Mouse (Mus musculus) liver, postnatal 0 days (tissue): Measurements from ENCODE around the gene Csf3r. TPM values are rescaled to one million over a fixed set of nuclear protein-coding genes. Genes with fewer than 3 reads are reported as not detected.
A peak's percentile ranks its signal among the peaks of the same experiment; 100 is the strongest.

Source experiments
- ATAC-seq: fragments of 200-750 bp; cut with Nextera tagmentation; 2 replicates; pipeline ENCODE4 v1.8.0; 2017; ENCODE audit warnings: mild to moderate bottlenecking, moderate library complexity
- DNase-seq: peaks from one replicate; pipeline ENCODE4 v3.0.0-alpha.2; 2016
- H3K27ac ChIP-seq: fragments of 300-500 bp; sonication (generic); 2 replicates; pipeline ENCODE4 v1.5.1; 2014; ENCODE audit warnings: antibody characterized with exemption, moderate library complexity, mild to moderate bottlenecking, low read depth
- H3K27me3 ChIP-seq: fragments of 300-500 bp; sonication (generic); 2 replicates; pipeline ENCODE4 v1.6.1; 2014; ENCODE audit warnings: low read length, control low read depth, mixed read lengths; ENCODE audit not compliant: insufficient read depth
- H3K36me3 ChIP-seq: fragments of 300-500 bp; sonication (generic); replicated peaks from 2 replicates; pipeline ENCODE4 v1.6.1; 2014; ENCODE audit warnings: mild to moderate bottlenecking, control low read depth, low read length, moderate library complexity, mixed read lengths; ENCODE audit not compliant: insufficient read depth
- H3K4me1 ChIP-seq: fragments of 300-500 bp; sonication (generic); 2 replicates; pipeline ENCODE4 v1.6.1; 2014; ENCODE audit warnings: antibody characterized with exemption, mild to moderate bottlenecking, control low read depth; ENCODE audit not compliant: insufficient read depth
- H3K4me2 ChIP-seq: fragments of 300-500 bp; sonication (generic); 2 replicates; pipeline ENCODE4 v1.6.1; 2014; ENCODE audit warnings: low read depth, mild to moderate bottlenecking, low read length, moderate library complexity, mixed read lengths
- H3K4me3 ChIP-seq: fragments of 300-500 bp; sonication (generic); 2 replicates; pipeline ENCODE4 v1.5.1; 2014; ENCODE audit warnings: low read depth, low read length
- H3K9ac ChIP-seq: fragments of 300-500 bp; sonication (generic); replicated peaks from 2 replicates; pipeline ENCODE4 v1.6.1; 2014; ENCODE audit warnings: mild to moderate bottlenecking, moderate library complexity
- H3K9me3 ChIP-seq: fragments of 300-500 bp; sonication (generic); 2 replicates; pipeline ENCODE4 v1.6.1; 2016; ENCODE audit warnings: mild to moderate bottlenecking, control low read depth, low read length, mixed read lengths
- CTCF ChIP-seq: sonication (generic); IDR thresholded peaks from 2 replicates; pipeline ENCODE4 v1.5.1; 2016; ENCODE audit warnings: antibody characterized with exemption, low read depth
- EP300 ChIP-seq: IDR thresholded peaks from 2 replicates; pipeline ENCODE4 v1.6.1; 2016; ENCODE audit warnings: antibody characterized with exemption, low read depth, mild to moderate bottlenecking
- WGBS: fragments of 180-500 bp; shearing (Covaris S2); extraction: QIAGEN DNeasy Blood & Tissue Kit; methylation state at CpG from one replicate; pipeline ENCODE4 v1.1.7; 2014; ENCODE audit not compliant: insufficient replicate concordance; 5-methylcytosine and 5-hydroxymethylcytosine counted together
- polyA plus RNA-seq: library from polyadenylated mRNA; unstranded; fragments of >200 nt; fragmentation: Nextera tagmentation; extraction: Ambion mirVana; gene quantifications from 2 replicates; pipeline ENCODE4 v1.2.1, GENCODE M21; 2015

The Csf3r gene
- polyA plus RNA-seq, 1 experiment from 2014 or later: 2.8 TPM

DNA sequence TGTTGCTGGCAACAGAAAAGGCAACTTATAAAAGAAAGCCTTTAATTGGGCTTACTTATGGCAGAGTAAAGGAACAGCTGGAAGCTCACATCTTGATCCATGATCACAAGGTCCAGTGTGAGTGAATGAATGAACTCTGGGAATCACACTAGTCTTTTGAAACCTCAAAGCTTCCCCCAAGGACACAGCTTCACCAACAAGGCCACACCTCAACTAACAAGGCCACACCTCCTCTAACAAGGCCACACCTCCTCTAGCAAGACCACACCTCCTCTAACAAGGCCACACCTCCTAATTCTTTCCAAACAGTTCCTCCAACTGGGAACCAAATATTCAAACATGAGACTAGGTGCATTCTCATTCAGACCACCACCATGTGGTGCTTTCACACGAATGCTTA lies 57.3 kb downstream of the Csf3r start:
- no peaks in the 10 kb centered on the region for H3K36me3 ChIP-seq
- H3K4me2 ChIP-seq: no peak overlapping the region
- H3K27me3 ChIP-seq: no peaks in the 10 kb centered on the region
- H3K4me3 ChIP-seq: no peak overlapping the region
- no peak overlapping the region for H3K27ac ChIP-seq
- 84% methylated on average over 1 of the region's 1 CpGs for WGBS
- DNase-seq (no peak), ATAC-seq (no peak)
- H3K4me1 ChIP-seq: no peaks in the 10 kb centered on the region
- H3K9ac ChIP-seq: no peak overlapping the region
- TF ChIP-seq EP300 (no peak), CTCF (no peak)
- H3K9me3 ChIP-seq: no peaks in the 10 kb centered on the region

DNA sequence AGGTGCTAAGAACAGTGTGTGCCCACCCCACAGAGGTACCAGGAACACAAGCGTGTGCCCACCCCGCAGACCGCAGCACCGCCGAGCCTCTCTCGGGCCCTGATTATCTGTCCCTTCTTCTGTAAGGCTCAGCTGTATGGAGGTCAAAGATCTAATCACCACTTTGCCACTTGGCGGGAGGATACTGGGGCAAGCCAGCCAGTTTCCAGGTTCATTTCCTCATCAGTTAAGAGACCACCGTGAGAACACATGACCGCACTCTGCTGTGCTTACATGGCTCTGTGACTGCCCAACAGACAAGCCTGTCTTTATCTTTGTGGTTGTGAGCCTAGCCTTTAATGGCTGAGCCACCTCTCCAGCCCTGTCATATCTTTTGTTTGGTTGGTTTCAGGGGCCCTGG lies 58.7 kb downstream of the Csf3r start:
- Histone ChIP-seq H3K4me3 (no peak overlapping the region), H3K36me3 (no peaks in the 10 kb centered on the region), H3K4me1 (no peaks in the 10 kb centered on the region), H3K27me3 (no peaks in the 10 kb centered on the region), H3K9me3 (no peaks in the 10 kb centered on the region), H3K27ac (no peak overlapping the region), H3K4me2 (no peak overlapping the region), H3K9ac (no peak overlapping the region)
- WGBS: 52% methylated on average over 9 of the region's 9 CpGs
- ATAC-seq (no peak), DNase-seq (no peak)
- TF ChIP-seq EP300: no peak
- no peak for TF ChIP-seq CTCF

DNA sequence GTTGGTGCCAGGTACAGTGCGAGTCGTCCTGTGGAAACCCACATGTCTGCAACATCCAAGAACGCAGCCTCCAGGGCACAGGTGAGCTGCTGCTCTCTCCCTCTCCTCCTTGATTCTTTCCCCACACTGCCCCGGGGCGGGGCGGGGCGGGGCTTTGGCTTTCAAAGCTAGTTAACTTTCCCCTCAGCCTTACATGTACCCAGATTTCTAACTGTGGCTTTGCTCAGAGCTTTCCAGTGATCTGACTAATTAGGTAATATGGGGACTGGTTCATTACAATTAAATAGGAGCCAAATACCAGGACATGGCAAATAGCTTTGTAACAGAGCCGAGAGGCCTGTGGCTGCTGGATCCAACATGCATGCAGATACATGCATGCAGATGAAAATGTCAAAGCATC lies 60.0 kb downstream of the Csf3r start:
- WGBS: 74% methylated on average over 8 of the region's 8 CpGs
- H3K36me3 ChIP-seq: no peaks in the 10 kb centered on the region
- ATAC-seq (no peak), DNase-seq (no peak)
- H3K4me1 ChIP-seq: no peaks in the 10 kb centered on the region
- no peak overlapping the region for H3K9ac ChIP-seq
- no peaks in the 10 kb centered on the region for H3K27me3 ChIP-seq
- no peak overlapping the region for H3K27ac ChIP-seq
- H3K4me3 ChIP-seq: no peak overlapping the region
- H3K4me2 ChIP-seq: no peak overlapping the region
- TF ChIP-seq EP300: no peak
- no peak for TF ChIP-seq CTCF
- H3K9me3 ChIP-seq: no peaks in the 10 kb centered on the region

DNA sequence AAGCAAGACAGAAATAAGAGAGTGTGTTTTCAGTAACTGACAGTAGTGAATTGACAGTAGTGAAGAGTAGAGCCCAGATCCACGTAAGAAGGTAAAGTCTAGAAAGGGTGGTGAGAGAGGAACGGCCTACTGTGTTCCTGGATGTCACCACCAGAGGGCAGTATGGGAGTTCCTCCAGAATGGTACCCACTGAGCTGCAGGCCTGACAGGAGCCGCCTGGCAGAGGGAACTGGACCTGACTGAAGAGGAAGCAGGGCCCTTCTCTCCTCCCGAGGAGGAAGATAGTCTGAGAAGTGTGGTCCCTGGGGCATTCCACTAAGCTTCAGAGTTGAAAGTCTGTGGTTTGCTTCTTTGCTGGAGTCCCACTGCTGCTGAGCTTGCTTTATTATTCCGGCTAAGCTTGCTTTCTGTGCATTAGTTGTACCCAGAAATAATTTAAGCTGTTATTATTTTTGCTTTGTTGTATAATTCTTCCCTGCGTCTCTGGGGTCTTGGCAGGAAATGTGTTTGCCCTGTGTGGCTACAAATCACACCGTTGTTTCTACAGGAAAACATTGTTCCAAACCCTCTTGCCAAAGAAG lies 61.7 kb downstream of the Csf3r start:
- H3K4me2 ChIP-seq: no peak overlapping the region
- H3K9ac ChIP-seq: no peak overlapping the region
- H3K27ac ChIP-seq: no peak overlapping the region
- 19% methylated on average over 7 of the region's 7 CpGs for WGBS
- H3K4me3 ChIP-seq: no peak overlapping the region
- no peaks in the 10 kb centered on the region for H3K27me3 ChIP-seq
- ATAC-seq (peak; percentile 83), DNase-seq (peak; percentile 89)
- peaks cover 9% of the 10 kb centered on the region for H3K4me1 ChIP-seq
- H3K9me3 ChIP-seq: no peaks in the 10 kb centered on the region
- TF ChIP-seq EP300 (no peak), CTCF (peak; percentile 98)
- H3K36me3 ChIP-seq: no peaks in the 10 kb centered on the region

DNA sequence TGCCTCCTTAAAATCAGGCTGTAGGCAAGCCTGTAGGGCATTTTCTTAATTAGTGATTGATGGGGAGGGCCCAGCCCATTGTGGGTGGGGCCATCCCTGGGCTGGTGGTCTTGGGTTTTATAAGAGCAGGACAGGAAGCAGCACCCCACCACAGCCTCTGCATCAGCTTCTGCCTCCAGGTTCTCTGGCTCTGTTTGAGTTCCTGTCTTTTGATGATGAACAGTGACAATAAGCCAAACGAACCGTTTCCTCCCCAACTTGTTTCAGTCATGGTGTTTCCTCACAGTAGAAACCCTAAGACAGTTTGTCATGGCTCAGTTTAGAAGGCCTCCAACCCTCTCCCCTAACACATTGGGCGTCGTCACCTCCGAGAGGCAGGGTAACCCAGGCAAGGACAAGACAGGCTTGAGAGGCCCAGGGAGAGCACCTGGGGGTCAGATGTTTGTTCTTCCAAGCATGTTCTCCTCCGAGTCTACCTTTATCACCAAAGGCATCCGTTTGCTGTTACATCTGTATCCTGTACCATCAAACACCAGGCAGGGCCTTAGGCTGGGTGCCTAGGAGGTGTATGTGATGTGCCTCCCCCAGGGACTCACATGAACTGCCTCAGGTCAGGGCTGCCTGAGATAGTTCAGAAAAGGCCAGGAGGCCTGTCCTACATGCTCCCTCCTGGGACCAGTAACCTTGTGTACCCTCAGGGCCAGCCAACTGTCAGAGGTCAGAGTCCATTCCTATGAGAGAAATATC lies 65.9 kb downstream of the Csf3r start:
- Histone ChIP-seq H3K27ac (peak overlapping the region; percentile 61), H3K4me3 (no peak overlapping the region), H3K4me1 (peaks cover 20% of the 10 kb centered on the region), H3K9me3 (no peaks in the 10 kb centered on the region), H3K4me2 (no peak overlapping the region), H3K9ac (no peak overlapping the region), H3K27me3 (no peaks in the 10 kb centered on the region), H3K36me3 (no peaks in the 10 kb centered on the region)
- TF ChIP-seq EP300: no peak
- TF ChIP-seq CTCF: no peak
- DNase-seq (no peak), ATAC-seq (peak; percentile 85)
- WGBS: 39% methylated on average over 7 of the region's 7 CpGs

DNA sequence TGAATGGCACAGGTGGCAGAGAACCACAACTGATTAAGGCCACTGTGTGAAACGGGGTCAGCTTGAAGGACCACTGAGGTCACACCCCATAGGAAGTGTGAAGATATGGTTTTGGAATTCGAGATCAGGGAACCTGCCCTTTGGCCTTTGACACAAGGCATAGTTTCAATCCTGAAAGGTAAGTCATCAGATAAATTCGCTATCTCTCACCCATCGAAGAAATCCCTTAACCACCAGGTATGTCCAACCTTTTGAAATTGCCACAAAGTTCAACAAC lies 66.4 kb downstream of the Csf3r start:
- WGBS: 51% methylated on average over 4 of the region's 4 CpGs
- no peak overlapping the region for H3K4me2 ChIP-seq
- no peak overlapping the region for H3K4me3 ChIP-seq
- H3K4me1 ChIP-seq: peaks cover 20% of the 10 kb centered on the region
- no peaks in the 10 kb centered on the region for H3K9me3 ChIP-seq
- H3K9ac ChIP-seq: no peak overlapping the region
- no peaks in the 10 kb centered on the region for H3K36me3 ChIP-seq
- ATAC-seq (no peak), DNase-seq (no peak)
- peak overlapping the region; percentile 61 for H3K27ac ChIP-seq
- TF ChIP-seq CTCF (no peak), EP300 (no peak)
- H3K27me3 ChIP-seq: no peaks in the 10 kb centered on the region
